Comparison of ENCODE assay signal across 9 mouse cellular contexts in the genomic region with DNA sequence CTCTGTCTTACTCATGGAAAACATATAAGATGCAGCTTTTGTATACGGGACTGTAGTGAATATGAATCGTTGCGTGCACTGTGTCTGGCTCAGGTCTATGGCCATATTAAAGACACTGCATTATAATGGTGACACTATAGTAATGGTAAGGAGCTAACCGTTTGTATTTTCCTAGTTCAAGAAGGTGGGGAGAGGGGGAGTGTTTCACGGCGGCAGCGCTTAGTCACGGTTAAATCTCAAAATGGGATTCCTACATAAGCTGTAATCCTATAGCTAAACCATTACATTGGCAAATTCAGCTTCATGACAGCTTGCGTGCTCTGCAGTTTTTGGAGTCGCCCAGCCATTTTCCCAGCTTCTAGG. TPM values are rescaled to one million over a fixed set of nuclear protein-coding genes. Genes with fewer than 3 reads are reported as not detected.
DNase-seq lines count a peak whose midpoint lies in the region; ATAC-seq and TF ChIP-seq lines count a peak whose summit lies in the region.
"Had no signal": no experiment of that assay in that cellular context is flagged by ENCODE, and none has a peak within 500 bp of the region (broad histone marks: within the 10 kb centered on the region; RNA-seq: fewer than 3 reads in every experiment).

No protein-coding gene starts in this region.

- peaks cover 1% of the 10 kb centered on the region for H3K4me1 ChIP-seq in heart, adult 2 months (ENCODE audit: control insufficient read depth, insufficient read depth, low read length)
- H3K4me1 ChIP-seq in thymus, adult 2 months (replicated peaks; ENCODE audit: control insufficient read depth, insufficient read depth, low read length) = peaks cover 19% of the 10 kb centered on the region
- H3K4me1 ChIP-seq in liver, embryonic 14.5 days (replicated peaks; ENCODE audit: control insufficient read depth in 2 of 2, insufficient read depth in 2 of 2, low read length in 1 of 2) = 0 out of 4 replicates have a peak, but pooled peaks cover 0 to 5% of the 10 kb centered on the region in 2 experiments

- no peak for TF ChIP-seq POLR2A in heart, adult 2 months (IDR thresholded peaks at IDR 0.05; ENCODE audit: insufficient read depth, low read depth, low read length)
- TF ChIP-seq POLR2A in thymus, adult 2 months (IDR thresholded peaks at IDR 0.05; ENCODE audit: control insufficient read depth, extremely low read depth, insufficient read depth, low read length, poor library complexity) = no peak

- ATAC-seq in liver, embryonic 14.5 days (ENCODE audit: insufficient read depth) = no peak

- no peaks in the 10 kb centered on the region for H3K36me3 ChIP-seq in heart, adult 2 months (ENCODE audit: control insufficient read depth, insufficient read depth, low read length)
- no peaks in the 10 kb centered on the region for H3K36me3 ChIP-seq in thymus, adult 2 months (ENCODE audit: control insufficient read depth, insufficient read depth, low read length)
- H3K36me3 ChIP-seq in liver, embryonic 14.5 days (replicated peaks; ENCODE audit: control insufficient read depth, insufficient read depth, low read depth) = no peaks in the 10 kb centered on the region

- no peaks in the 10 kb centered on the region for H3K79me2 ChIP-seq in heart, adult 2 months (replicated peaks; ENCODE audit: control insufficient read depth, insufficient read depth, low read length)

- H3K27me3 ChIP-seq in heart, adult 2 months (ENCODE audit: control insufficient read depth, insufficient read depth, low read length) = no peaks in the 10 kb centered on the region
- H3K27me3 ChIP-seq in thymus, adult 2 months (ENCODE audit: control insufficient read depth, insufficient read depth, low read length) = no peaks in the 10 kb centered on the region
- H3K27me3 ChIP-seq in liver, embryonic 14.5 days (ENCODE audit: control insufficient read depth, insufficient read depth, low read length) = no peaks in the 10 kb centered on the region

- no peak overlapping the region; the same call in 1 of the 2 replicates for H3K4me3 ChIP-seq in heart, adult 2 months
- peak overlapping the region; percentile 93 for H3K4me3 ChIP-seq in thymus, adult 2 months (ENCODE audit: control insufficient read depth, insufficient read depth, low read length)
- H3K4me3 ChIP-seq in liver, embryonic 14.5 days (ENCODE audit: insufficient read depth in 1 of 2, low read depth in 2 of 2, low read length in 2 of 2) = peak overlapping the region; percentile 22 to 58; a peak in 2 of 4 replicates

- peak overlapping the region; percentile 59 for H3K9ac ChIP-seq in heart, adult 2 months (ENCODE audit: low read depth, low read length)
- H3K9ac ChIP-seq in liver, embryonic 14.5 days (replicated peaks) = no peak overlapping the region

- no peaks in the 10 kb centered on the region for H3K9me3 ChIP-seq in liver, embryonic 14.5 days (ENCODE audit: control insufficient read depth, low read length)

- H3K4me2 ChIP-seq in liver, embryonic 14.5 days (ENCODE audit: low read depth) = peak overlapping the region; percentile 86

- H3K27ac ChIP-seq in heart, adult 2 months = no peak overlapping the region
- H3K27ac ChIP-seq in thymus, adult 2 months (ENCODE audit: control insufficient read depth, insufficient read depth, low read length) = no peak overlapping the region
- no peak overlapping the region for H3K27ac ChIP-seq in liver, embryonic 14.5 days

- DNase-seq in heart, adult 2 months = no peak
- no peak for DNase-seq in heart, postnatal 36 days
- DNase-seq in thymus, adult 2 months = no peak
- DNase-seq in thymus, postnatal 0 days (ENCODE audit: low spot score) = no peak
- no peak for DNase-seq in liver, embryonic 14.5 days (ENCODE audit: low read depth in 3 of 3, low spot score in 3 of 3)
- DNase-seq in ovary, adult 18-20 months (ENCODE audit: low spot score) = no peak
- no peak for DNase-seq in left cerebral cortex, adult 9 months (ENCODE audit: low spot score in 2 of 2)
- DNase-seq in spleen, adult 18-20 months = no peak

- WGBS in heart, adult 2 months = 64% methylated on average over 10 of the region's 10 CpGs
- WGBS in thymus, adult 2 months = 62% methylated on average over 10 of the region's 10 CpGs
- 38% methylated on average over 10 of the region's 10 CpGs for WGBS in liver, embryonic 14.5 days (ENCODE audit: insufficient replicate concordance)

- TF ChIP-seq EP300 in heart, adult 2 months (IDR thresholded peaks at IDR 0.05; ENCODE audit: insufficient read depth, low read depth, low read length) = no peak
- TF ChIP-seq EP300 in liver, embryonic 14.5 days (IDR thresholded peaks at IDR 0.05; ENCODE audit: low read depth) = no peak

- intact Hi-C loops in heart, adult 2 months (cut with DNase I) = no loop called here
- intact Hi-C loops in heart, postnatal 36 days (cut with DNase I) = no loop called here

- TF ChIP-seq CTCF in heart, adult 2 months (IDR thresholded peaks at IDR 0.05) = no peak
- TF ChIP-seq CTCF in thymus, adult 2 months (IDR thresholded peaks at IDR 0.05; ENCODE audit: borderline replicate concordance, control insufficient read depth, extremely low read depth, insufficient read depth, low read length, poor library complexity) = no peak
- no peak for TF ChIP-seq CTCF in liver, embryonic 14.5 days (IDR thresholded peaks at IDR 0.05; ENCODE audit: low read depth)

RNA-seq across cellular contexts. Expression of a gene that starts 0.4 kb away (rescaled TPM):
- 1 to 10 TPM; 3.0 to 3.5 TPM for total RNA-seq in heart, adult 2 months (2021)
- 3.6 TPM in 2 replicates for polyA plus RNA-seq in heart, adult 2 months (2012; rRNA removed)
- total RNA-seq in heart, postnatal 36 days (2021) = 1 to 10 TPM; 2.7 to 5.4 TPM
- 33.0 and 34.0 TPM in 2 replicates for polyA plus RNA-seq in thymus, adult 2 months (2012; rRNA removed)
- 48.2 and 54.7 TPM in 2 replicates for polyA plus RNA-seq in thymus, postnatal 0 days (2015; fragmentation: Nextera tagmentation; extraction: Ambion mirVana)
- 1.3 and 1.8 TPM in 2 replicates for polyA plus RNA-seq in liver, embryonic 14.5 days (2012; rRNA removed)
- polyA plus RNA-seq in liver, embryonic 14.5 days (2014; fragmentation: Nextera tagmentation; extraction: Ambion mirVana) = 2.4 and 2.8 TPM in 2 replicates

RNA-seq across cellular contexts. Expression of a gene that starts 25.8 kb away (rescaled TPM):
- not detected for total RNA-seq in heart, adult 2 months (2021)
- polyA plus RNA-seq in heart, adult 2 months (2012; rRNA removed) = 0.10 TPM in 1 of 2 replicates, not detected in the other
- not detected for total RNA-seq in heart, postnatal 36 days (2021)
- 0.62 and 0.73 TPM in 2 replicates for polyA plus RNA-seq in thymus, adult 2 months (2012; rRNA removed)
- 4.0 and 4.7 TPM in 2 replicates for polyA plus RNA-seq in thymus, postnatal 0 days (2015; fragmentation: Nextera tagmentation; extraction: Ambion mirVana)
- polyA plus RNA-seq in liver, embryonic 14.5 days (2012; rRNA removed) = 0.12 and 0.13 TPM in 2 replicates
- polyA plus RNA-seq in liver, embryonic 14.5 days (2014; fragmentation: Nextera tagmentation; extraction: Ambion mirVana) = 0.09 and 0.22 TPM in 2 replicates
- polyA plus RNA-seq: CD4-positive, CD25-positive, alpha-beta regulatory T cell, adult 4 months had no signal
